Mouse (Mus musculus) thymus, postnatal 10 days (tissue): ENCODE results near the gene Mki67.
A peak's percentile ranks its signal among the peaks of the same experiment; 100 is the strongest.

Source experiments
- DNase-seq, 2 experiments: peaks; one replicate each; pipeline ENCODE4 v3.0.0; 2021; ENCODE audit warnings: low spot score in 2 of 2

Mki67 gene

DNA sequence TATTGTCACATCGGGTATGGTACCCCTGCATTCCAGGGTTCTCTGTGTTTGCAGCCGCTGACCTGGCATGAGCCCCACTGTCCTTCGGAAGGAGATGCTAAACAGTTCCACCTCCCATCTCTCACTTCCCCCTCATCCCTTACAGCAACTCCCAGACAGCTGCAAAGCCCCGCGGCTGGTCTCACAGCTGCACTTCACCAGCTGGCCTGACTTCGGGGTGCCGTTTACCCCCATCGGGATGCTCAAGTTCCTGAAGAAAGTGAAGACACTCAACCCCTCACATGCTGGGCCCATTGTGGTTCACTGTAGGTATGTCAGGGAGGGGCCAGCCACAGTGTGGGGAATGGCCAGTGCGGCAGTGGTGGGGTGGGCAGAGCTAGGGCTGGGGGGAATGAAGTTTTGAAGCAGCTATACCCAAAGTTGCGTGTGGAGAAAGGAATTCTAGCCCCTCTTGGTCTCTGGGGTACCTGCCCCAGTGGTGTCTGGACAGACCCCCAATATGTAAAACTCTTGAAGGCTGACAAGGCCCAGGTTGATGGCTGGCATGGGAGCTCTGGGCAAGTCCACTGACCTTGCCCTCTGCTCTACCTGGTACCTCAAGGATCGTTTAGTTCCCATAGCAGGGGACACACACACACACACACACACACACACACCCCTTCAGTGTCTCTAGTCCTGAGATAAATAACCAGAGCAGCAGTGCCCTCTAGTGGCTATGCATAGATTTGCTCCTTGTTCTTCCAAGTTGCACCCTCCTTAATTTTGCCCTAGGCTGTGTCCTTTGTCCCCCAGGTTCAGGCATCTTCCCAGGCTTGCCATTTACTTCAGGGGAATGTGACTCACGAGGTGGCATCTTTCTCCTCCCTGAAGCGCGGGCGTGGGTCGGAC is 47.1 kb downstream of the Mki67 start:
- peak; percentile 48 to 68 for DNase-seq

DNA sequence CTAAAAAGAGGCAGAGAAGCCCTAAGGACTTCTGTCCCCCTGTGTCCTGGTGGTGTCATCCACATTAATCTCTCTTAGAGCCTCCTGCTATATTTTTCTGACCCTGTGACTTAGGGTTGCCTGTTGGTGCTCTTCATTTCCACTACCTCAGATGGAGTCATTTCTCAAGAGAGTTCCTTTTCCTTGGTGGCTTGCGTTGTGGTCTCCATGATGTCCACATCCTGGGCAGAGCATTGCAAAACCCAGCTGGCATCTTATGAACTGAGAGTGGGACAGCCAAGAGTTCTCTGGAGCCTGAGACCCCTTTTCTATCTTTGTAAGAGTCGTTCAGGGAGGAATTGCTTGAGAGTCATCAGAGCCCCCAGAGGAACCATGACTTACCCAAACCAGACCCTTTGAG is 49.8 kb downstream of the Mki67 start:
- DNase-seq = no peak

DNA sequence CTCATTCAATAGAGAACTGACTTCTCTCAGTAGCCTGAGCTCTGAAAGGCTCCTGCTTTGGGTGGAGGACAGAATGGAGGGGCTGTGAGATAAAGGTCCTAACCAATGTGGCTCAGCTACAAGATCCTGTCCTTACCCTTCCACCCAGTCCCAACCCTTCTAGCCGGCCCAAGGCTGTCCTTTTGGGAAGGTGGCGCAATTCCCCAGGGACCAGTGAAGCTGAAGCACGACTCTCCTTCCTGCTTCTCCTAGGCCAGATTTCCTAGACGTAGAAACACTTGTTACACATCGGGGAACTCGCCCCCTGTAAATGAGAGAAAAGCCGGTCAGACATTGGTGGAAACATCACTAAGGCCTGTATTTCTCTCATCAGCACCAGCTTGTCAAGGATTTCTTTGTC is 52.0 kb downstream of the Mki67 start:
- no peak for DNase-seq

DNA sequence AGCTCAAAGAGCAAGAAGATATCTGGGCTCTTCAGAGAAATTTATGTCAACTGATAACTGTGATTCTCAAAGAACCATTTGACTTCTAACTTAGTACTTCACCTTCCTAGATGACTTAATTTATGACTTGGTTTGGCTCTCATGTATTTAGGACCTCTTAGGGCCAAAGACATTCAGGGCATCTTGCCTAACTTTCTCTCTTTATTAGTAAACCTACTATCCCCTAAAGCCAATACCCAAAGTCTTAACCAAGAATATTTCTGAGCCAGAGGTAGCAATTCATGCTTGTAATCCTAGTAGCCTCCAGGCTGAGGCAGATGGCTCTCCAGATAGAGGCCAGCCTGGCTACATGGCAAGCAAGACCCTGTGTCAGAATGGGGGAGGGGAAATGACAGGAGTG is 55.8 kb downstream of the Mki67 start:
- no peak for DNase-seq

DNA sequence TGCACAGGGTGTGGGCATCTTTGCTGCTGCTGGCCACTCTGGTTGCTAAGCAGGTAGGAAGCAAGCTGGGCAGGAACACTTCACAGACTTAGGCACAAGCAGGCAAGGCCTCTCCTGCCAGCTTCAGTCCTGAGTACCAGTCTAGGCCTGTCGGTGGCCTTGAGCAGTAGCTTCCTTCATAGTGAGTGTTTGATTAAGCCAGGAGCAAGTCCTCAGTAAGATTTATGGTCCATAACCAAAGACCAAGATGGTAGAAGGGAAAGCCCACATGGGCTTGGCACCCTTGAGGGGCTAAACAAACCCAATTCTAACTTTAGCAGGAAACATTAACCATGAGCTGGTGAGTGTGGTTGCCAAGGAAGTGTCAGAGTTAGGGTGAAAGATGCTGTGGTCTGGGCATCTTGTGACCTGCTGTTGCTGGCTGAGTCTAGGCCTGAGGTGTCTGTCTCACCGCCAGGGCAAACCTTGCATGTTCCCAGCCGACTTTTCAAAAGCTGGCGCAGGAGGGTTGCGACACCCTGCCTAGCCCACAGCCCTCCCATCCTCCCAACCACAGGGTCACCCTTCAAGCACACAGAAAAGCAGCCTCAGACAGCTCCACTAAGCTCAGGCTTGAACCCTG is 56.7 kb downstream of the Mki67 start:
- no peak for DNase-seq

DNA sequence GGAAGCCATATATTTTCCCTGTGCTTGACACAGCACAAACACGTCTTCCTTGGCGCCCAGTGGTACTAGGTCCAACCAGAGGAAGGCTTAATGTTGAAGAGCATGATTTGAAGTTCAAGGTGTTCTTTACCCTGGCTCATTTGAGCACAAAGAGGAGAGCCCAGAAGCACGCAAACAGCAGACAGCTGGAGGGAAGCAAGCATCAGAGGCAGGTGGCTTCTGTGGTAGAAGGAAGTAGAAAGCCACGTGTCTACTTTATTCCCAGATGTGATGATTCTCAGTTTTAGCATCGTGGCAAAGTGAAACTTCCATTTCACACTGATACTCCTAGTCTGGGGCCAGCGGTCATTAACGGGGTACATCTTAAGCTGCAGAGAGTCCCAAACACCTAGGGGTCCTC is 58.0 kb downstream of the Mki67 start:
- DNase-seq = peak; percentile 48 to 49

DNA sequence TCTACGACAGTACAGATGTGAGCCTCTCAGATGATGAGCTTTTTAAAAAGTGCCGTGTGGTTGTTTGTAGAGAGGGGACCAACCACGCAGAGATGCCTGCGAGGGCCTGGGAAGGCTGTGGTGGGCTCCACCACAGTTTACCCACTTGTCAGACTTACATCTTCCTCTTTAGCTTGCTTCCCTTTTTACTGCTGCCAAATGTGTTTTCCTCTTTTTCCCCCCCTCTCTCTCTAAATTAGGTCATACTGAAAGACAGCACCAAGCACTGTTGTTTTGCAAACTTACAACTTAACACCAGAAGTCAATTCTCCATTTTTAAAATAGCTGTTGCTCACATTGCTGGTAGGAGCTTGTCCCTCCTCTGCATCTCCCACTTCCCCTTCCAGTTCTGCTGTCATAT is 61.0 kb downstream of the Mki67 start:
- no peak for DNase-seq

DNA sequence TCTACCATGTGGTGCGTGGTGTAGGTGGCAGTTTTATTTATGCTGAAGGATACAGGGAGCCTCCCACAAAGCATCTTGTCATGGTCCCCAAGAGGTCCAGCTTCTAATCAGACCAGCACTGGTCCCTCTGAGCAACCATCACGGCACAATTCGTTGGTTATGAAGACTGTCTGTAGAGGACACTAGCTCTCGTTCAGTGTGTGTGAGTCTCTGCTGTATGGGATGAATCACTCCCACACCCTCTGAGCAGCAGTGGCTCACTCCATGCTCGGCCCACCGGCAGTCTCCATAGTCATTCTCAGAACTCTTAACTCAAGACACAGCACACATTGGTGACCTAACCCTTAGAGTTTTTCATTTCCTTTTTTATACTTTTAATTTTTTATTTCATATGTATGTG is 61.9 kb downstream of the Mki67 start:
- DNase-seq = no peak

DNA sequence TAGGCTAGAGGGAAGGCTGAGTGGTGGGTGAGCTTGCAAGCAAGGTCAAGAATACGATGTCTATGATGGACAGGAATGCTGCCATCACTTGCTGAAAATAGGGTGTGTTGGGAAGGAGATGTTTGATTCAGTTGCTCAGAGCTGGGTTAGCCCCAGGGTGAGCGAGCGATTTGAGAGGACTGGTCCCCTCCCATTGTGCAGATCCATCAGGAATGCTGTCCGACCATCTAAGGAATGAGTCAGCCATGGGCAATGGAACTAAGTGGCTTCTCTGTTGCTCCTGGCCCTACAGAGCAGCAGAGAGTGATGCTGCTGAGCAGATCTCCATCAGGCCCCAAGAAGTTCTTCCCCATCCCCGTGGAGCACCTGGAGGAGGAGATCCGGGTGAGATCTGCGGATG is 62.6 kb downstream of the Mki67 start:
- DNase-seq = no peak

DNA sequence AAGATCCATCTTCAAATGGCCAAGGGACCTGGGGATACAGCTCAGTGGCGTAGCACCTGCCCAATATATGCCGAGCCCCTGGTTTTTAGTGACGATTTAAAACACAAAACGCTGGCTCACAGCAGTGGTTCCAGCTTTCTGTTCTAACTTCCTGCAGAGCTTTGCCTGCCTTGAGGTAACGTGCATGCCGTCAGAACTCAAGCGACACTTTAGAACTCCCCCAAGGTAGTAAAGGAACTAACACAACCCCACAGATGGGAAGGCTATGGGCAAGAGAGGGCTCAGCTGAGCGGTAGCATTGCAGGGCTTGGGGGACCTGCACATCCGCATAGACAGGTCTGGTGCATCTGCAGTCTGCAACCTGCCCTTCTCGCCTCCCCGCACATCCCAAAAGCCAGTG is 63.4 kb downstream of the Mki67 start:
- peak; percentile 56 to 61 for DNase-seq

DNA sequence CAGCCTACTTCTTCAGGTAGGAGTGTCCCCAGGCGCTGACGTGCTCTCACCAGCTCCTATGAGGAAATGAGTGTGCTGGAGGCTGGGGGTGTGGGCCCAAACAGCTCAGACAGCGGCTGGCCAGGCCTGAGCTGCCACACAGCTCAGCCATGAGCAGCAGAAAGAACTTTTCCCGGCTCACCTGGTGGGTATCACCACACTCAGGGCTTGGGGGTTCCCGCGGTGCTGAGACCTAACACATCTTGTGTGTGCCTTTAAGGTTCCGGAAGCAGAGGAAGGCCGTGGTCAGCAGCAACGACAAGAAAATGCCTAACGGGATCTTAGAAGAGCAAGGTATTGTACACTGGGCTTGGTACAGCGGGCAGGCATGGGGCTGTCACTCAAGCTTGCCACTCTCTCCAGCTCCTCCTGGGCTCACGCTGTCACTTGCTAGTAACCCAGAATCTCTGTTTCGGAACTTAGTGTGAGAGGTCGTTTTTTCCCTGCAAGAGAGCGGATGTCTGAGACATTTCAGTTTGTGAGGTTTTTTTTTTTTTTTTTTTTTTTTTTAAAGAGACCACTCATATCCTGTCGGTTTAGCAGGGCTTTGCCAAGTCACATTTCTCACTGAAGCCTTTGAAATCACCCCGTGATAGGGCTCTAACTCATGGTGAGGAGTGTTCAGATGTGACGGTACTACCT is 64.2 kb downstream of the Mki67 start:
- DNase-seq = peak; percentile 53 to 61

DNA sequence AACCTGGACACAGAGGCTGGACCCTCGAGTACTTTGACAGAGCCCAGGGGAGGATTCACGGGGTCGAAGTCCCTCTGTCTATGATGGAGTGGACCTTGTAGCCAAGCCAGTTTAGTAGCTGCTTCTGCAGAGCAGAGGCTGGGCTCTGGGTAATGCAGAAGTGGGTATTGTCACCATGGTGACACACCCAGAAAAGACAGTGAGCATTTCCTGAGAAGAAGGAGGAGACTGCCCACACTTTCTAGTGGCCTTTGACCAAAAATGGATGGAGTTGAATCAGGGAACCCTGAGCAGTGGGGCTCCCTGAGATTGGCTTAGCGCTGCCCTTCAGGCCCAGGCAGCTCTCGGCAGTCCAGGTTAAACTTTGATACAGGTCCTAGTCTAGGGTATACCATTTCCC is 66.1 kb downstream of the Mki67 start:
- DNase-seq = no peak

DNA sequence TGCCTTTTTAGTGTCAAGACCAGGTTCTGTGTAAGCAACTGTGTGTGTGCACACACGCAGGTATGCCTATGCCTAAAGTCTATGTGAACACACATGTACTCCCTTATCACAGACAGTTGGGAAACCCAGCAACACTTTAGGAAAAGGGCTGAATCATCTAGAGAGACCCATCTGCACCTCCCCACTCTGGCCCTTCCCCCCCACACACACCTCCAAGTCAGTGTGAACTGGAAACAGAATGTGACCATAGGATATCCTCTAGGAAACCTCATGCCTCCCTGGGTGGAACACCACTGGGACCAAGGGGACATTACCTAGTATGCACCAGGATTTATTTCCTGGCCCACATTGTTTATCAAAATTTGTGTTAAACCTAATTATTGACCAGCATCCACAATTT is 66.9 kb downstream of the Mki67 start:
- no peak for DNase-seq

DNA sequence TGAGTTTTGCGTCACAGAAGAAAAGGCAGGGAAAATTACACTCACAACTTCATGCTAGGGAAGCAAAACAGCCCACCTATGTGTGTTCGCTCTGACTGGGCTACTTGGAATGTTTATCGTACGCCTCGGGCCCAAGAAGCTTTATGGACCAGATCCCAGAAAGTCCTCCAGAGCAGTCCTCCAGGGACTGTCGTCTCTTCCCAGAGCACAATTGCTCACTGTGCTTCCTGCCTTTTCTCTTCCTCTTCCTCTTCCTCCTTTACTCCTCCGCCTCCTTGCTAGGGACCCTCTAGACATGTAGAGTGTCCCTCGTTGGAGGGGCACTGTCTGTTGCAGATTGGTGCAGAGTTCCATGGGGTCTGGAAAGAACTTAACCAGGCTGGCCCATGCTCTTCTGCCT is 67.3 kb downstream of the Mki67 start:
- DNase-seq = no peak

DNA sequence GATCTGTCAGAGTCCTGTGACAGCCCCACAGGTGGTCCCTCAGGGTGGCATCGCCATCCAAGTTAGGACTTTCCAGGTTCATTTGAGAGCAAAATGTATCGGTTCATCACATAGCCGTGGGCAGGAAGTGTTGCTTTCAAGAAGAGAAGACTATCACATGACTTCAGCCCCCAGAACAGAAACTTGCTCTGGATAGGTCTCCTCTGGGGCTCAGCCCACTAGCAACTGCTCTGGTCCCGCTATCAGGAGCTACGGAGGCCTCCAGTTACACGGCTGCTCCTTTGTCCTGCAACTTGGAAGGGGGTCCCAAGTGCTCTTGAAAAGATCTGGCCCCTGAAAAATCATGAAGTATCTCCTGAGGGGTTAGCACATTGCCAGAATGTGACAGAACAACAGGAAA is 69.2 kb downstream of the Mki67 start:
- peak in 1 of 2 experiments; percentile 38 for DNase-seq

DNA sequence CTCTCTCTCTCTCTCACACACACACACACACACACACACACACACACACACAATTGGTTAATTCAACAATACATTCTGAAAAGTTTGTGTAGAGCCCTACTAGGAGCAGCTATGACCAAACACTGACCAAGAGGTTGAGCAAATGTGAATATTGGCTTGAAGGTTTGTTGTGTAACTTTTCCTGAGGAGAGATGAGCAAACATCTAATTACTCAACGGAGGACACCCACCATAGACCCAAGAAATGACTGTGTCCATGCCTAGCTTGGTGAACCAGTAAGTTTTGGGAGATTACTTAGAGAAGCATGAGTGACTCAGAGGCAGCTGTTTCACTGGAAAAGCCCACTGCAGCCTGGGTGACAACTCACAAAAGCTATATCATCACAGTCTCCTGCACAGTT is 71.7 kb downstream of the Mki67 start:
- DNase-seq = no peak

DNA sequence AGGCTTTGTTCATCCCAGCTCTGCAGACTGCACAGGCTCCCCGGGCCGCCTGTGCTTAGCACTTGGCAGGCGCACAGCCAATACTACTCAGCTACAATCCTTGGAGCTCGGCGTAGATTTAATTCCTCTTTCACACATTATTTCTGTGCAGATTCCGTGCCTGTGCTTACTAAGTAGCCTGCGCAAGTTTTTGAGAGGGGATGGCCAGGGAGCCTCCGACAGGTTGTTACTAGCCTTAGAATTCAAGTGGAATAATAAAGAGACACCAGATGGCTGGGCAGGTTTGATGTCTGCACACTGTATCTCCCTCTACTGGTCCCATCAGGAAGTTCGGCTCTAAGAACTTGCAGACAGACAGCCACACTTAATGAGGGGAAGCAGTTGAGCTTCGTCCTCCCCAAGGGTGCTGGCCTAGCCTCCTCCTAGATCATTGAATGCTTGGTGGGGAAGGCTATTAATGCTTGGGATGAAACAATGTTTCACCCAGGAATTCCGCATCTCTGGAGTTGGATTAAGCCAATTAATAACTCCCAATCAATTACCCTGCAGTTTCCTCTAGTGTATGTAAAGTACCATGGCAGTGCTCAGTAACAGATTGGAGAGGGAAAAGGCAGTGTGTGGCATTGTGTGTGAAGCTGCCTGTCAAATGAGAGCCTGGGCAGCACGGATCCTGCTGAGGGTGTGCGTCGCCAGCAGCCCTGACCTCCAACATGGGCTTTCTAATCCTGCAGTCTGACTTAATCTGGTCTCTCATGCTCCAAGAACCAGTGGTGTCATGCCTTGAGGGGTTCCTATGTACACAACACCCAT is 74.3 kb downstream of the Mki67 start:
- DNase-seq = peak in 1 of 2 experiments; percentile 60
